Mouse (Mus musculus) thymus, postnatal 10 days (tissue): ENCODE results near the gene Kxd1.

Experiments used
- DNase-seq, 2 experiments: peaks; one replicate each; pipeline ENCODE4 v3.0.0; 2021; ENCODE audit warnings: low spot score in 2 of 2

Kxd1 gene

GRCm38 (mm10) chr8:70467907-70468306 is 59.8 kb downstream of the Kxd1 start:
- no peak for DNase-seq

- no peak for DNase-seq
These were observed 60.5 kb downstream of the Kxd1 start for GRCm38 (mm10) chr8:70467229-70467725.

DNA sequence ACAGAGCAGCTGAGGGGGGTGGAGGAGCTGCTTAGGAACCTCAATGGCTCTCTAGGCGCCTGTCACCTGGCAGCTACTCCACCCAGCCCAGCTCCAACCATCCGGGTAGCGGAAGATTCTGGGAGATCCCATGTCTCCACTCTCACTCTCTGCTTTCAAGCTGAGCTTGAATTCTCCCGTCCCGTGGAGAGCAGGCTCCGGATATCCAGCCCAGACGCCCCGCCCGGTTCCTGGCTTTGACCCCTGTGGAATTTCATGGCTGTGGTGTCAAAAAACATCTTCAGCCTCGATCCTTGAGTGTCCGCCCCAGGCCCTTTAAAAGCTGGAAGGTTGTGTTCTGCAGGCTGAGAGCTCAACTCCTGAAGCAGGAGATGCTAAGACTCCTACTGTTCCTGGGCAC is 61.0 kb downstream of the Kxd1 start:
- no peak for DNase-seq

DNA sequence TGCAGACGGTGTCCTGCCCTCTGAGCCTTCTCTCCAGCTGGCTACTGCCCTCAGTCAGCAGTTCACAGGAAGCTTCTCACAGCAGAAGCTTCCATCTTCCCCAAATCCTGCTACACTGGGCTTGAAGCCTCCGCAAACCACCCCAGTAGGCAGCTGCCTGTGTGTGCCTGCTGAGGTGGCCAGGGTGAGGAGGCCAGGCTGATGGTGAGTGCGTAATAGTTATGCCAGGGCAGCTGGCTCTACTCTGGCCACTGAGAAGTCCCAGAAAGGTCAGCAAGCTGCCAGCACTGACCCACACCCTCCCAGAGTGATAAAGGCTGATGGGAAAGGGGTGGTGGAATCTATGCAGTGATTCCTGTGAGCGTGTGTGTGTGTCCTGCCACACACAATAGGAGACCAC is 61.5 kb downstream of the Kxd1 start:
- no peak for DNase-seq

DNA sequence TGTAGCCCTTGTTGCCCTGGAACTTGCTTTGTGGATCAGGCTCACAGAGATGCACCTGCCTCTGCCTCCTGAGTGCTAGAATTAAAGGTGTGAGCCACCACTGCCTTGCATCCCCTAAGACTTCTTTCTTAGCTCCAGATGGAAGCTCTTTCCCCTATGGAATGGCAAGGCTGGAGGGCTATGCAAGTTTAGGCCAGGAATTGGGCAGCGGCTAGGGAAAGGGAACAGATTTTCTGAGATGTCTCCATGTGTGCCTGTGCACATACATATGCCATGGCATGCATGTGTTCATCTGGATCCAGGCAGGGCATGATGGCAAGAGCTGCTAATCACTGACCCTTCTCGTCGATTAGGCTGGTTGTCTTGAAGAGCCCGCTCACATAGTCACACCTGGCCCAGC is 62.1 kb downstream of the Kxd1 start:
- DNase-seq: no peak

DNA sequence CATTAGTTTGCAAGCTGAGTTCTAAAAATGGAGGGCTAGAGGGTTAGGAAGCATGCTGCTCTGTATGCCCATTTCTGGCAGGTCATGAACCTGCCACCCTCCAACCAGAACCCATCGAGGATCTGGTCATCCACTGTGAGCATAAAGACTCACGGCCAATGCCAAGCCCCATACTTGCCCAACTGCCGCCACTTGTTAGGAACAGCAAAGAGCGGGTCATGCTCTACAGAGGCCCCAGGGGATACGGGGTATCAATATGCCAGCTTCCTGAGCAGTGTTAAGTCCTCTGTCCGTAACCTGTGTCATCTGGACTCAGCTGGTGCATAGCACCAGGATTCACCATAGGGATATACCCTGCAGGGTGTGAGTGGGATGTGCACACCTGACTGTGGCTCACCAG is 63.6 kb downstream of the Kxd1 start:
- no peak for DNase-seq

GRCm38 (mm10) chr8:70463306-70463705 is 64.5 kb downstream of the Kxd1 start:
- no peak for DNase-seq

DNA sequence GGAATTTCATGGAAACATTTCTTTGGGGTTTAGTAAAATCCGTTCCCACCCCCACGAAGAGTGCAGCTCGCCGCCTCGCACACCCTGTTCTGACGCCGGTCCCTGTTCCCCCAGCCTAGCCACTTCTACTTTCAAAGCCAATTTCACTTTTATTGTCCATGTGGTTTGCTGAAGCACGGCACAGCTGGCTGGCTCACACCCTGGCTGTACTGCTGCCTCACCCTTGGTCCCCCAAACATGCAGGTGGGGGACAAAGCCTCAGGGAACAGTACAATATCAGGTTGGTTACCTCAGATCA is 65.3 kb downstream of the Kxd1 start:
- DNase-seq: no peak

DNA sequence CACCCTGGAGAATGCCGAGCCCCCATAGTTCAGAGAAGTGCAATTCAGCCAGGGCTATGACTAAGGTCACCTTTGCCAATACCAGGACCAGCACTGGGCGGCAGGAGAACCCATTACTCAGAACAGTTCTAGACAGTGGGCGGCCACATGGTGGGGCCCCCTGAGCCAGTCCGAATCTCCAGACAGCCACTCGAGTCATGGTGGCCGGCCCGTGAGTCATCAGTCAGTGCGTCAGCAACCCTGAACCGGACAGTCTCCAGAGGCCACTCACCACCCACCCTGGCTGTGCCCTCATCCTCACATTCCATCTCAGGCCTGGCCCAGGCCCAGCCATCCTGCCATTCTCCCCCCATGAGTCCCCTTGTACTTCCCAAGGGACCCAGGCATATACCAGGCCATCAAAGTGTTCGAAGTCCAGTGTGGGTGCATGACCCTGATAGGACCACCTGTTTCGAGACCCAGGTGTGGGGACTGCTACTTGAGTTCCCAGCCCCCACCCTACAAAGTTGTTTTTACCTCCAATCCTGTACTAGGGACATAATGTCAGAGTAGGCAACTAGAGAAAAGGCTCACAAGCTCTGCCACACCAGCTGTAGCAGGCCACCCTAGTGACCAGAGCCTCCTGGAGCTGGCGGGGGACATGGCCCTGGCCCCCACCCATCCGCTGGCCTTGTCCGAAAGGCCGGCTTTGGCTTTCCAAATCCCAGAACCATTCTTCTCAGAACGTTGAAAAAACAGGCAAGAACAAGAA is 65.8 kb downstream of the Kxd1 start:
- no peak for DNase-seq

- DNase-seq: no peak
These were observed 67.2 kb downstream of the Kxd1 start for GRCm38 (mm10) chr8:70460606-70461005.

DNA sequence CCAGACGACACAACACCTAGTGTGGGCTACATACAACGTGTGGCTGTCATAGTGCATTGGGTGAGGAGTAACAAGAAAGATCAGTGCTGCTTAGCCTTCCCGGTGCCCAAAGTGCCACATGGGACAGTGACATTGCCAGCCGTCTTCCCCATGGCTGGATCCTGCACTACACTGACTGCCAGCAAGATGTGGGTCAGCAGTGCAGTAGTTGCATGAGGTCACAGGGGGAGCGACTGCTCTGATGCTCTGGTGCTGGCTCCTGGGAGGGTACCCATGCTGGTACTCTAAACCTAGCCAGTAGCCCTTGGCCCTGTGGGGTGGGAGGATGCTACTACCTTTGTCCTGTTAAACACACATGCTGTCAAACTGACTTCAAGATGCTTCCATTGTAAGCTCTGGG is 67.6 kb downstream of the Kxd1 start:
- no peak for DNase-seq

- DNase-seq: no peak
These were observed 68.1 kb downstream of the Kxd1 start for GRCm38 (mm10) chr8:70459636-70460035.

DNA sequence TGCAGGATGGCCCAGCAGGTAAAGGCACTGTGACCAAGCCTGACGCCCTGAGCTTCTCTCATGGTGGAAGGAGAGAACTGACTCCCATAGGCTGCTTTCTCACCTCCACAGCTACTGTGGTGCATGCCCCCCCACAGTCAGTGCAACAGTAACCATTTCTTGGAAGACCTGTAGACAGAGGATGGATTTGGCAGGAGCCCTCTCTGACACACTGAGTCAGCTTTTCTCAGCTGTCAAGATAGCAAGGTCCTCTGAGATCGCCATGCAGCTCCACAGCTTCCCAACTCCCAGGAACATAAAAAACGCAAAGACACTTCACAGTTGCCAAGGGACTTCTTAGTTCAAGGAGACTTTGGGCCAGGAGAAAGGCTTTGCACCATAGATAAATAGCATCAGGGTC is 69.3 kb downstream of the Kxd1 start:
- no peak for DNase-seq
